Mouse (Mus musculus): Measurements from ENCODE around the gene Paf1.

Gene Paf1

GRCm38 (mm10) chr7:28371514-28371989, 21.2 kb upstream of the Paf1 start:
- peak; percentile 66 to 75 for DNase-seq

- peak; percentile 98 to 100 for DNase-seq
Observed at GRCm38 (mm10) chr7:28372251-28373108, 20.3 kb upstream of the Paf1 start, which contains the start of gene Plekhg2. TSS of gene Plekhg2 (minus strand) at chr7:28372599.

GRCm38 (mm10) chr7:28373131-28373581, 19.6 kb upstream of the Paf1 start:
- DNase-seq: peak; percentile 89 to 90

- peak; percentile 18 to 20 for DNase-seq
Observed at GRCm38 (mm10) chr7:28373891-28374495, 18.8 kb upstream of the Paf1 start.

GRCm38 (mm10) chr7:28374647-28375046, 18.1 kb upstream of the Paf1 start:
- DNase-seq: peak in 1 of 2 experiments; percentile 9

GRCm38 (mm10) chr7:28375176-28375921, 17.4 kb upstream of the Paf1 start:
- peak; percentile 96 for DNase-seq

GRCm38 (mm10) chr7:28376011-28376771, 16.6 kb upstream of the Paf1 start:
- DNase-seq: peak; percentile 91 to 97

GRCm38 (mm10) chr7:28377190-28378065, 15.3 kb upstream of the Paf1 start:
- peak; percentile 40 to 56 for DNase-seq

GRCm38 (mm10) chr7:28378066-28378690, 14.6 kb upstream of the Paf1 start:
- peak; percentile 88 to 90 for DNase-seq

- DNase-seq: peak; percentile 97 to 99
Observed at GRCm38 (mm10) chr7:28378769-28379651, 13.7 kb upstream of the Paf1 start.

GRCm38 (mm10) chr7:28380237-28381016, 12.3 kb upstream of the Paf1 start, which contains the start of gene Zfp36:
TSS of gene Zfp36 (minus strand) at chr7:28380253.
- DNase-seq: no peak

GRCm38 (mm10) chr7:28381017-28381790, 11.5 kb upstream of the Paf1 start:
- peak; percentile 84 to 86 for DNase-seq

- peak; percentile 91 to 95 for DNase-seq
Observed at GRCm38 (mm10) chr7:28381938-28382337, 10.8 kb upstream of the Paf1 start.

- DNase-seq: no peak
Observed at GRCm38 (mm10) chr7:28382347-28382951, 10.3 kb upstream of the Paf1 start.

GRCm38 (mm10) chr7:28382981-28383396, 9.8 kb upstream of the Paf1 start:
- peak; percentile 77 to 85 for DNase-seq

- DNase-seq: no peak
Observed at GRCm38 (mm10) chr7:28383606-28384005, 9.1 kb upstream of the Paf1 start.

- DNase-seq: no peak
Observed at GRCm38 (mm10) chr7:28384162-28384561, 8.6 kb upstream of the Paf1 start.
